Comparison of ENCODE assay signal across 17 mouse cellular contexts in the genomic region with DNA sequence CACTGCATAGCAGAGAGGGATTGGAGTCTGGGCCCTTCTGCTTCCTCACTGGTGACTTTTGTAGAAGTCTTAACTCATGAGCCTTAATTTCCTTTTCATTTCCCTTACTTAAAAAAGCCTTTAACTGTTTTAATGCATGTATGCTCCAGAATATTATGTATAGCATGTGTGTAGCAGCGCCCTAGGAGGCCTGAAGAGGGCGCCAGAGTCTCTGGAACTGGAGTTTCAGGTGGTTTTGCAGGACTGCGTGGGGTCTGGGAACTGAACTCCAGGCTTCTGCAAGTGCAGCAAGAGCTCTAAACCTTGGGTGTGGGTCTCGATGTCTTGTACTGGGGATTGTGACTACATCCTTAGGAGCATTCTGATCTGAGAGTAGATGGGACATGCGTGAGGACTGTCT. TPM values are rescaled to one million over a fixed set of nuclear protein-coding genes. Genes with fewer than 3 reads are reported as not detected.
A peak's percentile ranks its signal among the peaks of the same experiment; 100 is the strongest.
DNase-seq lines count a peak whose midpoint lies in the region; ATAC-seq and TF ChIP-seq lines count a peak whose summit lies in the region.
"Had no signal": no experiment of that assay in that cellular context is flagged by ENCODE, and none has a peak within 500 bp of the region (broad histone marks: within the 10 kb centered on the region; RNA-seq: fewer than 3 reads in every experiment).

No protein-coding gene starts in this region.

- H3K4me3 ChIP-seq in heart, embryonic 13.5 days = no peak overlapping the region
- H3K4me3 ChIP-seq in lung, adult 2 months (replicated peaks; ENCODE audit: extremely low read depth, low read depth, low read length) = no peak overlapping the region
- H3K4me3 ChIP-seq in ES-Bruce4 (ENCODE audit: low read depth, low read length) = no peak overlapping the region
- H3K4me3 ChIP-seq in small intestine, adult 2 months (ENCODE audit: low read depth, low read length) = no peak overlapping the region
- H3K4me3 ChIP-seq in kidney, embryonic 16.5 days (ENCODE audit: low read length) = no peak overlapping the region
- H3K4me3 ChIP-seq: embryonic facial prominence, embryonic 12.5 days; forebrain, embryonic 15.5 days; liver, embryonic 13.5 days; midbrain, embryonic 12.5 days had no signal

- DNase-seq in heart, postnatal 36 days = no peak
- DNase-seq in lung, adult 2 months = no peak
- no peak for DNase-seq in lung, postnatal 36 days
- DNase-seq: adrenal gland, adult 8-10 months; cerebellum, adult 18-20 months; kidney, adult 18-20 months; layer of hippocampus, postnatal 36 days; liver, embryonic 13.5 days had no signal

- TF ChIP-seq POLR2A in lung, adult 2 months (IDR thresholded peaks at IDR 0.05; ENCODE audit: borderline replicate concordance, extremely low read depth, low read depth, low read length) = no peak
- no peak for TF ChIP-seq POLR2A in ES-Bruce4 (IDR thresholded peaks at IDR 0.05; ENCODE audit: insufficient read depth, low read length)
- TF ChIP-seq POLR2A in small intestine, adult 2 months (IDR thresholded peaks at IDR 0.05; ENCODE audit: low read depth, low read length) = no peak

- peaks cover 72% of the 10 kb centered on the region for H3K4me1 ChIP-seq in heart, embryonic 13.5 days
- H3K4me1 ChIP-seq in lung, adult 2 months (ENCODE audit: control insufficient read depth, insufficient read depth, low read length) = peaks cover 6% of the 10 kb centered on the region
- H3K4me1 ChIP-seq in ES-Bruce4 (ENCODE audit: control insufficient read depth, insufficient read depth, low read length) = peaks cover 3% of the 10 kb centered on the region
- H3K4me1 ChIP-seq in small intestine, adult 2 months (ENCODE audit: control insufficient read depth, insufficient read depth, insufficient read length, low read length) = peaks cover 7% of the 10 kb centered on the region
- peaks cover 21% of the 10 kb centered on the region for H3K4me1 ChIP-seq in kidney, embryonic 16.5 days (ENCODE audit: insufficient read depth, low read length)
- H3K4me1 ChIP-seq: forebrain, embryonic 15.5 days; midbrain, embryonic 12.5 days had no signal

- H3K9ac ChIP-seq in heart, embryonic 13.5 days = no peak overlapping the region
- no peak overlapping the region for H3K9ac ChIP-seq in ES-Bruce4 (ENCODE audit: low read depth, poor library complexity, severe bottlenecking)
- H3K9ac ChIP-seq in kidney, embryonic 16.5 days (replicated peaks; ENCODE audit: low read length) = no peak overlapping the region
- H3K9ac ChIP-seq: forebrain, embryonic 15.5 days; liver, embryonic 13.5 days; midbrain, embryonic 12.5 days had no signal

- WGBS in heart, embryonic 13.5 days = 83% methylated on average over 5 of the region's 5 CpGs
- WGBS in lung, adult 2 months = 94% methylated on average over 5 of the region's 5 CpGs
- 93% methylated on average over 5 of the region's 5 CpGs for WGBS in small intestine, adult 2 months
- WGBS in kidney, embryonic 16.5 days = 85% methylated on average over 5 of the region's 5 CpGs

- H3K4me2 ChIP-seq in heart, embryonic 13.5 days = no peak overlapping the region
- no peak overlapping the region for H3K4me2 ChIP-seq in kidney, embryonic 16.5 days (replicated peaks; ENCODE audit: low read depth, low read length)
- H3K4me2 ChIP-seq: embryonic facial prominence, embryonic 12.5 days; forebrain, embryonic 15.5 days; liver, embryonic 13.5 days; midbrain, embryonic 12.5 days had no signal

- H3K9me3 ChIP-seq in heart, embryonic 13.5 days = no peaks in the 10 kb centered on the region
- H3K9me3 ChIP-seq in ES-Bruce4 (replicated peaks; ENCODE audit: control insufficient read depth, insufficient read depth, low read length, poor library complexity, severe bottlenecking) = no peaks in the 10 kb centered on the region
- peaks cover 4% of the 10 kb centered on the region; the same call in 1 of the 2 replicates for H3K9me3 ChIP-seq in kidney, embryonic 16.5 days (ENCODE audit: low read length)
- H3K9me3 ChIP-seq: embryonic facial prominence, embryonic 12.5 days; forebrain, embryonic 15.5 days; G1E; liver, embryonic 13.5 days; midbrain, embryonic 12.5 days had no signal

- H3K27me3 ChIP-seq in heart, embryonic 13.5 days (replicated peaks) = no peaks in the 10 kb centered on the region
- H3K27me3 ChIP-seq in ES-Bruce4 (ENCODE audit: control insufficient read depth, insufficient read depth, low read length, poor library complexity, severe bottlenecking) = no peaks in the 10 kb centered on the region
- H3K27me3 ChIP-seq in small intestine, adult 2 months (ENCODE audit: control insufficient read depth, insufficient read depth, low read length) = no peaks in the 10 kb centered on the region
- no peaks in the 10 kb centered on the region for H3K27me3 ChIP-seq in kidney, embryonic 16.5 days (ENCODE audit: insufficient read depth, low read length)
- H3K27me3 ChIP-seq: embryonic facial prominence, embryonic 12.5 days; forebrain, embryonic 15.5 days; midbrain, embryonic 12.5 days had no signal

- TF ChIP-seq EP300 in ES-Bruce4 (IDR thresholded peaks at IDR 0.05; ENCODE audit: insufficient read depth, low read depth, low read length) = no peak

- H3K36me3 ChIP-seq in heart, embryonic 13.5 days = peaks cover 75% of the 10 kb centered on the region
- no peaks in the 10 kb centered on the region for H3K36me3 ChIP-seq in ES-Bruce4 (ENCODE audit: control insufficient read depth, insufficient read depth, low read length, poor library complexity, severe bottlenecking)
- no peaks in the 10 kb centered on the region for H3K36me3 ChIP-seq in small intestine, adult 2 months (ENCODE audit: control insufficient read depth, insufficient read depth, low read length)
- no peaks in the 10 kb centered on the region for H3K36me3 ChIP-seq in kidney, embryonic 16.5 days (ENCODE audit: insufficient read depth, low read length)
- H3K36me3 ChIP-seq: embryonic facial prominence, embryonic 12.5 days; forebrain, embryonic 15.5 days; liver, embryonic 13.5 days; midbrain, embryonic 12.5 days had no signal

- 0 out of 2 replicates have a peak, but pooled peaks have one; percentile 16 for TF ChIP-seq CTCF in lung, adult 2 months (IDR thresholded peaks at IDR 0.05; ENCODE audit: insufficient read depth, low read length)
- peak; percentile 58 for TF ChIP-seq CTCF in ES-Bruce4 (IDR thresholded peaks at IDR 0.05; ENCODE audit: low read depth, low read length)
- TF ChIP-seq CTCF in small intestine, adult 2 months (IDR thresholded peaks at IDR 0.05; ENCODE audit: extremely low read depth, insufficient read length, insufficient replicate concordance, low read depth, low read length) = peak; percentile 57; the same call in 1 of the 2 replicates

- no peak for ATAC-seq in heart, embryonic 13.5 days (ENCODE audit: extremely low read depth, insufficient number of reproducible peaks, low FRiP score, low TSS enrichment)
- no peak for ATAC-seq in erythroid progenitor cell, adult 5-6 weeks (replicated peaks; ENCODE audit: low FRiP score, poor library complexity, severe bottlenecking)
- no peak for ATAC-seq in kidney, embryonic 16.5 days (ENCODE audit: low FRiP score, low TSS enrichment)
- ATAC-seq: forebrain, embryonic 15.5 days had no signal

- peak overlapping the region; percentile 79 for H3K27ac ChIP-seq in heart, embryonic 13.5 days (replicated peaks)
- no peak overlapping the region for H3K27ac ChIP-seq in ES-Bruce4 (ENCODE audit: insufficient read depth, low read length)
- no peak overlapping the region for H3K27ac ChIP-seq in small intestine, adult 2 months (ENCODE audit: insufficient read depth, low read depth, low read length)
- H3K27ac ChIP-seq in kidney, embryonic 16.5 days (ENCODE audit: low read length) = no peak overlapping the region
- H3K27ac ChIP-seq: embryonic facial prominence, embryonic 12.5 days; forebrain, embryonic 15.5 days; liver, embryonic 13.5 days; midbrain, embryonic 12.5 days had no signal

- intact Hi-C loops in heart, postnatal 36 days (cut with DNase I) = loop anchor here (5.0 kb wide), 1 partner anchor 64 kb away; no protein-coding TSS in a partner anchor

RNA-seq across cellular contexts. Expression of a gene that starts 15.9 kb away (rescaled TPM):
- 21.4 and 23.5 TPM in 2 replicates for polyA plus RNA-seq in heart, embryonic 13.5 days (2015; fragmentation: Nextera tagmentation; extraction: Ambion mirVana)
- total RNA-seq in heart, postnatal 36 days (2021) = 100 to 1,000 TPM; 107 to 112 TPM
- 0.55 and 2.2 TPM in 2 replicates for polyA plus RNA-seq in lung, adult 2 months (2012; rRNA removed)
- 3.1 and 3.2 TPM in 2 replicates for polyA plus RNA-seq in ES-Bruce4 (2011; ENCODE audit: insufficient read depth, insufficient read length, low read depth, missing spikeins)
- polyA plus RNA-seq in small intestine, adult 2 months (2012; rRNA removed) = 0.05 and 0.08 TPM in 2 replicates
- 0.36 TPM in 1 of 2 replicates, not detected in the other for total RNA-seq in erythroid progenitor cell, adult 5-6 weeks (2015; ENCODE audit: low replicate concordance)
- total RNA-seq in erythroid progenitor cell, adult 5-6 weeks (2017; ENCODE audit: low replicate concordance) = not detected in 2 replicates
- 0.31 and 0.65 TPM in 2 replicates for polyA plus RNA-seq in kidney, embryonic 16.5 days (2015; fragmentation: Nextera tagmentation; extraction: Ambion mirVana)

RNA-seq across cellular contexts. Expression of a gene that starts 41.3 kb away (rescaled TPM):
- 0.05 and 0.11 TPM in 2 replicates for polyA plus RNA-seq in heart, embryonic 13.5 days (2015; fragmentation: Nextera tagmentation; extraction: Ambion mirVana)
- total RNA-seq in heart, postnatal 36 days (2021) = under 1 TPM in 1 of 2 experiments, not detected in 1; 0.16 TPM
- 0.07 and 0.17 TPM in 2 replicates for polyA plus RNA-seq in lung, adult 2 months (2012; rRNA removed)
- 4.5 and 4.7 TPM in 2 replicates for polyA plus RNA-seq in ES-Bruce4 (2011; ENCODE audit: insufficient read depth, insufficient read length, low read depth, missing spikeins)
- 40.5 and 94.4 TPM in 2 replicates for polyA plus RNA-seq in small intestine, adult 2 months (2012; rRNA removed)
- total RNA-seq in erythroid progenitor cell, adult 5-6 weeks (2015; ENCODE audit: low replicate concordance) = not detected in 2 replicates
- total RNA-seq in erythroid progenitor cell, adult 5-6 weeks (2017; ENCODE audit: low replicate concordance) = not detected in 2 replicates
- polyA plus RNA-seq in kidney, embryonic 16.5 days (2015; fragmentation: Nextera tagmentation; extraction: Ambion mirVana) = 0.73 and 1.2 TPM in 2 replicates
- total RNA-seq: adrenal gland, adult 8-10 months; G1E; layer of hippocampus, postnatal 36 days had no signal
- polyA plus RNA-seq: embryonic facial prominence, embryonic 12.5 days; forebrain, embryonic 15.5 days; G1E; midbrain, embryonic 12.5 days had no signal
